Mouse (Mus musculus) G1E-ER4 (cell line): Measurements from ENCODE around the gene Lurap1l. TPM values are rescaled to one million over a fixed set of nuclear protein-coding genes. Genes with fewer than 3 reads are reported as not detected.

Source experiments
- GATA1 ChIP-seq: IDR thresholded peaks from one replicate; pipeline ENCODE4 v1.8.0; 2012; ENCODE audit warnings: low read length, inconsistent platforms
- polyA plus RNA-seq: library from polyadenylated mRNA; stranded (reverse); fragments of >175 nt; gene quantifications from 2 replicates; pipeline ENCODE4 v1.2.3, GENCODE M21; 2012

Lurap1l gene
- not detected in 2 replicates for polyA plus RNA-seq

- TF ChIP-seq GATA1, result no peak
Observed at GRCm38 (mm10) chr4:80910481-80910870, at the start of gene Lurap1l. TSS of gene Lurap1l (plus strand) at chr4:80910646.

DNA sequence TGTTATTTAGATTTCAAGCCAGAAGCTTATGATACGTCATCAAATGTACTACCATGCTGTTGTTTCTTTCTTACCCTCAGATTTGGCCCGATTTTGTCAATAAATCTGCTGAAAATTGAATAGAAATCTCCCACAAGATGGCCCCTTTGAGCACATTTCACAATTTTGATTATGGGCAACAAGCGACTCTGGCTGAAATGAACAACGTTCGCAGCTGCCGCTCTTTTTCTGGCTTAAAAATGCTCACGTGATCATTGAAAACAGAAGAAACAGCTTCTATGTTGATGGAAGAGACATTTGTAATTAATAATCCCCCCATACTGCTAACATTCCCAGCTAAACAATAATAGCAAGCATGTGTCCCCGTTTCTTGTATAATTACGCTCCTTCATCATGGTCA, 47.5 kb upstream of the Lurap1l start:
- no peak for TF ChIP-seq GATA1

- no peak for TF ChIP-seq GATA1
Observed at GRCm38 (mm10) chr4:80863906-80864305, 46.5 kb upstream of the Lurap1l start.

DNA sequence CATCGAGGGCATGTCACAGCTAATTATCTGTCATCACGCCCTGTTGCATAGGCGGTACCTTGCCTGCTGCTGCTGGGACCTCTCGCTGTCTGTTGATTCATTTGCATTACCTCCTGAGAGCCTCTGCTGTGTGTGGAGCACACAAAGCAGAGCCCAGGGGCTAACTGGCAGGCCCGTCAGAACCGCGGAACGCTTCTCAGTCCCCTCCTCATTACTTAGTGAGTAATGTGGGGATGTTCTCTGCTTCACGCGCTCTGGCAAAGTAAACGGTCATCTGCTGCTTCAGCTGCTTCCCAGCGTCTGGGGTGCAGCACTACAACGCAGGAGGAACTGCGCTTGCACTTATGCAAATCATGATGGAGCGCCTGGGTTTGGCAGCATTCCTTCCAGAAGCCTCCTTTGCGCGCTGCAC, 45.9 kb upstream of the Lurap1l start:
- no peak for TF ChIP-seq GATA1

DNA sequence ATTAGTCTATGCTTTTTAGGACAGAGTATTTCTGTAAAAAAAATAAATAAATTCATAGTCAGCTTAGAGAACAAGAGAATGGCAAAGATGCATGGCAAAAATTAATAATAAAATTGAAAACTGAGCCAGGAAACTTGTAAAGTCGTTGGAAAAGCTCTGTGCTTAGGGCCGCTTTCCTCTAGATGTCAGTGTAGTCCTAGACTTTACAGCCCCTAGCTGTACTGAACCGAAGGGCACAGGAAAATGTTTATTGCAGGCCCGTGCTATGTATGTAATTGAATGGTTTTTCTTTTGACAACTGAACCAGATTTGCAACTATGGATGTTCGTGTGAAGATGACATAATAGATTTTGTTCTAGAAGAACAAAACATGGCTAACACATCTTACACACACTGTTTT, 44.4 kb upstream of the Lurap1l start:
- TF ChIP-seq GATA1, result no peak

DNA sequence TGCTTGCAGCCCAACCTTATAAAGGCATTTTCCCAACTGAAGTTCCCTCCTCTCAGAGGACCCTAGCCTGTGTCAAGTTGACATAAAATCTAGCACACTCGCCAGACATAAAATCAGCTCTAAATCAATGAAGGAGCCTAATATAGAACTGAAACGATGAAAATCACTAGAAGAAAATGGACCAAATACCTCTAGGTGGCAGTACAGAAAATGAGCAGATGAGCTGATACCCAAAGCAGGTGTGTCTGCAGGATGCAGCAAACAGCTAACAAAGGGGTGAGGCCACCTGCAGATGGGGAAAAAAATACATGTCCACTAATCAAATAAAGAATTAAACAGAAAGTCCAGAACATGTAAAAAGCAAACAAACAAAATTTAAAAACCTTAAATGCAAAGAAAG, 40.8 kb upstream of the Lurap1l start:
- no peak for TF ChIP-seq GATA1

DNA sequence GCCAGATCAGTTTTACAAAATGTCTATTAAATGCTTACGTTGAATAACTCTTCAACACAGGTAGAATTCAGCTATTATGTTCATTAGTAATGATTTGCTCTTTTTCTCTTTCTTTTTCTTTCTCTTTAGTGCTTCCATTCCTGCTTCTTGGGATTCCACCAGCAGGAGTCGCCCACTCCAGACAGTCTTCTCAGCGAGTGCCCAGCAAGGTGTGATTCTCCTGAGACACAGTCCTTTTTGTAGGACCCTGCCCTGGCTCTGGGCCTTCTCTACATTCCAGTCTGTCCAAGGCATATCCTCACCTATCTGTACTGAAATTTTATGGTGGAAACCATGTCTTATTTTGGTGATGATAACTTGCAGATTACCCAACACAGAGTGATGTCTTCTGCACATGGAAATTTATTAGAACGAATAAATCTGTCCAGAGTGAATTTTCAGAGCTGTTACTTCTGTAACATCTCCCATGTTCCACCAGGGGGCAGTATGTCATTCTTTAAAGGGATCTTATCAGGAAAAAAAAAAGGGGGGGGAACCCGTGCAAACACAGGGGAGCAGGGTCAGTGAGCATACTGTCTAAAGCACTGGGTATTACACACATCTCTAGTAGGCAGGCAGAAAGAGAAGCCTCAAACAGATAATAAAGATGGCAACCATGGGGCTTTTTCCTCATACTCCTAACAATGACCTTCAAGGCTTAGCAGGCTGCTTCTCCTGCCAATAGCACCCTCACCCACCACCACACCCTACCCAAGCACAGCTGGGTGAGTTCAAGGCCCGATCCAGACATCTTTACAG, 37.4 kb upstream of the Lurap1l start:
- no peak for TF ChIP-seq GATA1

- no peak for TF ChIP-seq GATA1
Observed at GRCm38 (mm10) chr4:80874121-80874859, 36.2 kb upstream of the Lurap1l start.

GRCm38 (mm10) chr4:80875055-80875454, 35.4 kb upstream of the Lurap1l start:
- no peak for TF ChIP-seq GATA1

- TF ChIP-seq GATA1, result no peak
Observed at GRCm38 (mm10) chr4:80881996-80882599, 28.3 kb upstream of the Lurap1l start.

GRCm38 (mm10) chr4:80886631-80887030, 23.8 kb upstream of the Lurap1l start:
- no peak for TF ChIP-seq GATA1

- TF ChIP-seq GATA1, result no peak
Observed at GRCm38 (mm10) chr4:80891004-80891403, 19.4 kb upstream of the Lurap1l start.

DNA sequence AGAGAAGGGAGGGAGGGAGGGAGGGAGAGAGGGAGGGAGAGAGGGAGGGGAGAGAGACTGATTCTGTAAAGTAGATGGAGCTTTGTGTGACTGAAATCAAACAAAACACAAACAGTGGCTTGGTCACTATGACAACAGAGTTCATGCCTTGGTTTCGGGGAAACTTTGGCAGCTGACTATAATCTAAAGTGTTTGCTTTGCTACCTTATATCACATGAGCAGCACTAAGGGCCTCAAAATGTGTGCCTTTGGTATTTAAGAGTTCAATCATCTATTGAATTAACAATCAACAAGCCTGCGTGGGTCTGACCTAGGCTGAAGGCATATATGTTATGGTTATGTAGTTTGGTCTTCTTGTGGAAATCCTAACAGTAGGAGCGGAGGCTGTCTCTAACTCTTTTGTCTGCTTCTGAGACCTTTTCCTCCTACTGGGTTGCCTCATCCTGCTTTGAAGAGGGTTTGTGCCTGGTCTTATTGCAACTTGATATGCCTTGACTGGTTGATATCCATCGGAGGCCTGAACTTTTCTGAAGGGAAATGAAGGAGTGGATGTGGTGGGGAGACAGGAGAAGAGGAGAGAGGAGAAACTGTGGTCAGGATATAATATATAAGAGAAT, 15.1 kb upstream of the Lurap1l start:
- TF ChIP-seq GATA1, result no peak

DNA sequence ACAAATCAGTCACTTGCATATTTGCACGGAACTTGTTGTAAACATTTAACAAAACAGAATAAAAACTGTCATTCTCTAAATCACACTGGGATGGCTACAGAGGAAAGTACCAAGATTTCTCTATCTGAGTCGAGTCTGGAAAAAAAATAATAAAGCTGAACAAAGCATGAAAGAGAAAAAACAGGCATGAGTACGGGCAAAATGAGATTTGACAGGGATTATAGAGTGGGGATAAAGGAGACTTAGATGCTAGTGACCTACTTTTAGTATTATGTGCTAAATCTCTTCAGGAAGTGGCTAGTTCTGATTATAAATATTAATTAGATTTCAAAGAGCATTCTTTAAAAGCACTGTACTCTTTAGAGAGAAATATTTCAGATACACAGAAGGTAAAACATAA, 3.7 kb upstream of the Lurap1l start:
- TF ChIP-seq GATA1, result no peak

DNA sequence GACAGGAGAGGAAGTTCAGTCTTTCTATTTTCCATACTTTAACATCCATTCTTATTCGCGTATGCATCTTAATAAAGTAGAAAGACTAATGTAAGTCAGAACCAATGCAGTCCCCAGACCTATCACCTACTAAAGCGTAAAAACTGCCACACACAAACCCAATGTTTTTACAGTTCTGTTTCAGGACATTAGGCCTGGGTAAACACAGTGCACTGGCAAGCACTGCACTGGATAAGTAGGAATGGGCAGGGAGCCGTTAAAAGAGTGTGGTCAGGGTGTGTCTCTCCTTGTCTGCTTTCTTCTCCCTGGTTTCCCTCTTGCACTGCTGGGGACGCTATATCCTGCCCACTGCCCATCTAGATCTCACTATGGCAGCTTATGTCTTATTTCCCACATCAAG, 2.5 kb upstream of the Lurap1l start:
- TF ChIP-seq GATA1, result no peak

GRCm38 (mm10) chr4:80908902-80909301, 1.5 kb upstream of the Lurap1l start:
- TF ChIP-seq GATA1, result no peak
